Mouse (Mus musculus) forebrain, embryonic 12.5 days (tissue): ENCODE measurements around the gene Ccdc38. TPM values are rescaled to one million over a fixed set of nuclear protein-coding genes. Genes with fewer than 3 reads are reported as not detected.
"Not testable (repeated sequence)": the region's sequence is repeated elsewhere in the genome, so short reads cannot be mapped to it uniquely, and the experiment has no call there.

Experiments used
- ATAC-seq: fragments of 200-750 bp; cut with Nextera tagmentation; 2 replicates; pipeline ENCODE4 v1.8.0; 2017; ENCODE audit warnings: moderate TSS enrichment; ENCODE audit not compliant: low FRiP score
- H3K27ac ChIP-seq: fragments of 300-500 bp; sonication (generic); 2 replicates; pipeline ENCODE4 v1.5.1; 2016; ENCODE audit warnings: mild to moderate bottlenecking
- H3K27me3 ChIP-seq: fragments of 300-500 bp; sonication (generic); 2 replicates; pipeline ENCODE4 v1.6.1; 2016; ENCODE audit warnings: mild to moderate bottlenecking
- H3K36me3 ChIP-seq: fragments of 300-500 bp; sonication (generic); replicated peaks from 2 replicates; pipeline ENCODE4 v1.6.1; 2016; ENCODE audit warnings: mild to moderate bottlenecking
- H3K4me1 ChIP-seq: fragments of 300-500 bp; sonication (generic); 2 replicates; pipeline ENCODE4 v1.6.1; 2016
- H3K4me2 ChIP-seq: fragments of 300-500 bp; sonication (generic); 2 replicates; pipeline ENCODE4 v1.6.1; 2016; ENCODE audit warnings: mild to moderate bottlenecking, moderate library complexity
- H3K4me3 ChIP-seq: fragments of 300-500 bp; sonication (generic); replicated peaks from 2 replicates; pipeline ENCODE4 v1.5.1; 2016; ENCODE audit warnings: mild to moderate bottlenecking
- H3K9ac ChIP-seq: fragments of 300-500 bp; sonication (generic); 2 replicates; pipeline ENCODE4 v1.6.1; 2016; ENCODE audit warnings: mild to moderate bottlenecking
- H3K9me3 ChIP-seq: fragments of 300-500 bp; sonication (generic); 2 replicates; pipeline ENCODE4 v1.6.1; 2016
- WGBS: fragments of 180-500 bp; shearing (Covaris S2); methylation state at CpG from one replicate; pipeline ENCODE4 v1.1.7; 2016; 5-methylcytosine and 5-hydroxymethylcytosine counted together
- polyA plus RNA-seq: library from polyadenylated mRNA; unstranded; fragments of >200 nt; fragmentation: Nextera tagmentation; extraction: Ambion mirVana; gene quantifications from 2 replicates; pipeline ENCODE4 v1.2.1, GENCODE M21; 2016

Ccdc38 gene
- polyA plus RNA-seq, 1 experiment from 2014 or later, result 0.72 TPM

GRCm38 (mm10) chr10:93557971-93558370 lies 17.5 kb downstream of the Ccdc38 start:
- not testable (repeated sequence) for H3K4me2 ChIP-seq, H3K36me3 ChIP-seq, H3K9me3 ChIP-seq, H3K27me3 ChIP-seq, ATAC-seq, H3K9ac ChIP-seq, H3K4me1 ChIP-seq, H3K4me3 ChIP-seq, H3K27ac ChIP-seq
- WGBS, result 73% methylated on average over 2 of the region's 2 CpGs

DNA sequence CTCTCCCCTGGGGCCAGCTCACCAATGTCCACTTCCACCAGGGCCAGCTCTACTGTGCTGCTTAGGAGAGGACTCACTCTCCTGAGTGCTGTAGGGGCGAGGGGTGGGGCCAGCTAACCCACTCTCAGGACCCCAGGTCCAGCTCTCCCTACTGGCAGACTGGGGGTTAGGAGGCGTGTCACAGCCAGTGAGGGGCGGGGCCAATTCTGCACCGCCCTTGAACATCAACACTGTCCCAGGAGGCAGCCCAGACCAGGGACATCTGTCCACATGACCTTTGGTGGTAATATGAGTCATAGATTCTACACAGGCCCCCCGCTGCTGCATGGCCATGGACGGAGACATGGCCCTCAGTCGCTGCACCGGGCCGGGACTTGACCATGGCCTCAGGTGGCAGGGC lies 19.4 kb downstream of the Ccdc38 start:
- Histone ChIP-seq H3K4me3 (no peak overlapping the region), H3K27ac (no peak overlapping the region), H3K4me1 (no peaks in the 10 kb centered on the region), H3K36me3 (no peaks in the 10 kb centered on the region), H3K9ac (no peak overlapping the region), H3K27me3 (no peaks in the 10 kb centered on the region), H3K9me3 (no peaks in the 10 kb centered on the region), H3K4me2 (no peak overlapping the region)
- WGBS, result 55% methylated on average over 9 of the region's 9 CpGs
- ATAC-seq, result no peak

GRCm38 (mm10) chr10:93564518-93565090 lies 24.2 kb downstream of the Ccdc38 start:
- Histone ChIP-seq H3K9ac (no peak overlapping the region), H3K4me3 (no peak overlapping the region), H3K27me3 (no peaks in the 10 kb centered on the region), H3K27ac (no peak overlapping the region), H3K9me3 (no peaks in the 10 kb centered on the region), H3K36me3 (no peaks in the 10 kb centered on the region), H3K4me2 (no peak overlapping the region), H3K4me1 (no peaks in the 10 kb centered on the region)
- no peak for ATAC-seq
- 89% methylated on average over 14 of the region's 14 CpGs for WGBS

DNA sequence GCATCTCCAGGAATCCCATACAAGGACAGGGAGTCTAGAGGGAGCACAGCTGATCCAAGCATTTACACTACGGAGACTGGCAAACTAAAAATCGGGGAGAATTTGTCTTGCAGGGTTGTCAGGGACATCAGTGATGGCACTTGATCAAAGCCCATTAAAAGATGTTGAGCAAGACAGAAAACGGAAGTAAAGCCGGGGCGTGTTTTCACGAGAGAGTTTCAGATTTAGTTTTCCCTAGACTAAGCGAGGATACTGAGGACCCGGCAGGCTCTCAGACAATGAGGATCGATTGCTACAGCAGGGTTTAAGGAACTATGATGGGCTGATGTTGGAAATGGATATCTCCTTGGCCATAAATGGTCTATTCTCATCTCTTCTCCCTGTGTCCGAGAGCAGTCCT lies 26.6 kb downstream of the Ccdc38 start:
- Histone ChIP-seq H3K4me1 (no peaks in the 10 kb centered on the region), H3K9ac (no peak overlapping the region), H3K4me3 (no peak overlapping the region), H3K27me3 (no peaks in the 10 kb centered on the region), H3K9me3 (no peaks in the 10 kb centered on the region), H3K36me3 (no peaks in the 10 kb centered on the region), H3K4me2 (no peak overlapping the region), H3K27ac (no peak overlapping the region)
- no peak for ATAC-seq
- 94% methylated on average over 10 of the region's 10 CpGs for WGBS

DNA sequence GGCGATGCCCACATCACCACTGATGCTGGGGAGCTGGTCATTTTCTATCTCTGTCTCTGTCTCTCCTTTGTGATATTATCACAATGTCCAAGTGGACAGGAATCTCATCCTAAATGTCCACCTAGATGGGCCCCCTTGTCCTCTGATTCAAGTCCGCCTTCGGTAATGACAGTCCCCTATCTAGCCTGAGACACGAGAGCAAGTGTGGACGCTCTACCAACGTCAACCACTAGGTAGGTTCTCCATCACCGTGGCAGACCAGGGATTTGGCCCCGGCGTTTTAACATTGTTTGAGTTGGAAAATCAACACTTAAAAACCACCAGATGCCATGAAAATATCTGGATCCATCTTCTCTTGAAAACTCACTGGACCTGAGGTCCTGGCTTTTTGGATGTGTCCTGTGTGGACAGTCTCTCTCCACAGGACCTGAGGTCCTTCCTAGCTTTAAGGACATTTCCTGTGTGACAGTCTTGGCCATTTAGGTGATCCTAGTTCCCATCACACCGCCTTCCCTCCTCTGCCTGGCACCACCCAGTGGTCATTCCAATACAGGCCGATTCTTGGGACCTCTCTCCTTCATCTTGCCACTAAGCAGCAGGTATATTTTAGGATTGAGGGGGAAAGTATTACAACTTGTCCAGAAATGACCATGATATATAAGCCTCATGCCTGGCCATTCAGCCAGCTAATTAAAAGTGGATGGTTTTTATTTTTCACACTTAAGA lies 27.6 kb downstream of the Ccdc38 start:
- Histone ChIP-seq H3K27ac (no peak overlapping the region), H3K9me3 (no peaks in the 10 kb centered on the region), H3K36me3 (no peaks in the 10 kb centered on the region), H3K27me3 (no peaks in the 10 kb centered on the region), H3K9ac (no peak overlapping the region), H3K4me3 (no peak overlapping the region), H3K4me1 (no peaks in the 10 kb centered on the region), H3K4me2 (no peak overlapping the region)
- 89% methylated on average over 11 of the region's 11 CpGs for WGBS
- ATAC-seq, result no peak

GRCm38 (mm10) chr10:93568671-93569070 lies 28.2 kb downstream of the Ccdc38 start:
- Histone ChIP-seq H3K9ac (no peak overlapping the region), H3K9me3 (no peaks in the 10 kb centered on the region), H3K36me3 (no peaks in the 10 kb centered on the region), H3K4me2 (no peak overlapping the region), H3K4me1 (no peaks in the 10 kb centered on the region), H3K27me3 (no peaks in the 10 kb centered on the region), H3K27ac (no peak overlapping the region), H3K4me3 (no peak overlapping the region)
- ATAC-seq, result no peak
- 88% methylated on average over 6 of the region's 6 CpGs for WGBS

GRCm38 (mm10) chr10:93572209-93572608 lies 31.8 kb downstream of the Ccdc38 start:
- Histone ChIP-seq H3K4me1 (no peaks in the 10 kb centered on the region), H3K27me3 (no peaks in the 10 kb centered on the region), H3K27ac (no peak overlapping the region), H3K36me3 (no peaks in the 10 kb centered on the region), H3K9me3 (no peaks in the 10 kb centered on the region), H3K9ac (no peak overlapping the region), H3K4me2 (no peak overlapping the region), H3K4me3 (no peak overlapping the region)
- no peak for ATAC-seq
- WGBS, result 61% methylated on average over 2 of the region's 2 CpGs

DNA sequence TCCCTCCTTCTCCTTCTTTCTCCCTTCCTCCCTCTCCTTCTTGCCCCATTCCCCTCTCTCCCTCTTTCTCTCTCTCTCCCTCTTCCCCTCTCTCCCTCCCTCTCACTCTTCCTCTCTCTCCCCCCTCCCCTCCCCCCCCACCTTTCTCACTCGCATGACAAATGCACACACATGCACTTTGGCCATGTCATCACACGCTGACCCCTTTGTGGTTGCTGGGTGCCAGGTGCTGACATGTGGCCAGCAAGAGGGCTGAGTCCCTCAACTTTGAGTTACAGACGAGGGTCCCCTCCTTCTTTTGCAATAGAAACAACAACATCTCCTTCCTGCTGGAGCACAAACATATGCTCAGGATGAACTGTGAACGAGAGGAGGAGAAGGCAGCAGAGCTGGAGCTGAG lies 34.5 kb downstream of the Ccdc38 start:
- no peak overlapping the region for H3K27ac ChIP-seq
- H3K27me3 ChIP-seq, result no peaks in the 10 kb centered on the region
- 69% methylated on average over 4 of the region's 4 CpGs for WGBS
- no peak overlapping the region for H3K4me3 ChIP-seq
- H3K4me2 ChIP-seq, result no peak overlapping the region
- H3K4me1 ChIP-seq, result no peaks in the 10 kb centered on the region
- no peaks in the 10 kb centered on the region for H3K9me3 ChIP-seq
- no peak for ATAC-seq
- H3K9ac ChIP-seq, result no peak overlapping the region
- H3K36me3 ChIP-seq, result no peaks in the 10 kb centered on the region; the same call in 1 of the 2 replicates

- Histone ChIP-seq H3K36me3 (peaks cover under 1% of the 10 kb centered on the region; the same call in 1 of the 2 replicates), H3K4me3 (no peak overlapping the region)
These were observed 35.5 kb downstream of the Ccdc38 start for GRCm38 (mm10) chr10:93575960-93576359.

GRCm38 (mm10) chr10:93577271-93577886 lies 36.9 kb downstream of the Ccdc38 start:
- H3K4me2 ChIP-seq, result no peak overlapping the region
- no peak overlapping the region for H3K4me3 ChIP-seq
- no peak overlapping the region for H3K9ac ChIP-seq
- 68% methylated on average over 13 of the region's 13 CpGs for WGBS
- no peaks in the 10 kb centered on the region for H3K9me3 ChIP-seq
- H3K4me1 ChIP-seq, result no peaks in the 10 kb centered on the region
- peaks cover 12% of the 10 kb centered on the region for H3K36me3 ChIP-seq
- peak; percentile 51; the same call in 1 of the 2 replicates for ATAC-seq
- H3K27me3 ChIP-seq, result no peaks in the 10 kb centered on the region
- no peak overlapping the region for H3K27ac ChIP-seq

More at GRCm38 (mm10) chr10:93575960-93576359, 35.5 kb downstream of the Ccdc38 start:
- Histone ChIP-seq H3K9me3 (no peaks in the 10 kb centered on the region), H3K4me1 (no peaks in the 10 kb centered on the region), H3K4me2 (no peak overlapping the region), H3K9ac (no peak overlapping the region), H3K27ac (no peak overlapping the region), H3K27me3 (no peaks in the 10 kb centered on the region)
- no peak for ATAC-seq
- 91% methylated on average over 8 of the region's 8 CpGs for WGBS

DNA sequence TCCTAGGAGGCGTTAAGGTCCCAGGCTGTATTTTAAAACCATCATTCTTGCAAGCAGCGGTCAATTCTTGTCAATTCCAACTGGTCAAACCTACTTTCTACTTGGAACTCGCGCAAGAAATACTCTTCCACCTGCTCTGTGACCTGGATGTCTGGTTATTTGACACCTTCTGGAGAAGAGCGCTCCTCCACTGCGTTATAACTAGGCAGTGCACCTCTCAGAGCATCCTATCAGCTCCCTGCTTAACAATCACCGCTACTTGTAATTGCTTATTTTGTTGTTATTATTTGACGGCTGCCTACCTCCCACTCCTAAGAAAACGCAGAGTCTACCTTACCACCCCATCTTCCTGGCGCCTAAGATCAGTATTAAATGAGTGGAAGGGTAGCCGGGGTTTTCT lies 48.4 kb downstream of the Ccdc38 start:
- Histone ChIP-seq H3K4me3 (peak overlapping the region; percentile 83), H3K4me2 (peak overlapping the region; percentile 89), H3K27ac (peak overlapping the region; percentile 84), H3K4me1 (peaks cover 18% of the 10 kb centered on the region), H3K9ac (peak overlapping the region; percentile 87), H3K36me3 (peaks cover 35% of the 10 kb centered on the region), H3K9me3 (no peaks in the 10 kb centered on the region), H3K27me3 (no peaks in the 10 kb centered on the region)
- no peak for ATAC-seq
- WGBS, result 3% methylated on average over 11 of the region's 11 CpGs

- peak within 1 kb of the TSS; percentile 84 for H3K27ac ChIP-seq
These were observed 48.9 kb downstream of the Ccdc38 start, which contains the start of gene Snrpf for GRCm38 (mm10) chr10:93589281-93589848. Snrpf (minus strand) TSS chr10:93589706.

More at GRCm38 (mm10) chr10:93589281-93589848, 48.9 kb downstream of the Ccdc38 start, which contains the start of gene Snrpf:
- Histone ChIP-seq H3K36me3 (peaks cover 34% of the 10 kb centered on the region), H3K9ac (peak within 1 kb of the TSS; percentile 87), H3K27me3 (no peaks in the 10 kb centered on the region), H3K4me2 (peak within 1 kb of the TSS; percentile 89), H3K4me1 (peaks cover 19% of the 10 kb centered on the region), H3K9me3 (no peaks in the 10 kb centered on the region), H3K4me3 (peak within 1 kb of the TSS; percentile 83)
- ATAC-seq, result peak; percentile 93
- under 1% methylated on average over 61 of the region's 63 CpGs for WGBS
